Mouse (Mus musculus): Measurements from ENCODE around the gene Glg1.
"Not testable (repeated sequence)": the region's sequence is repeated elsewhere in the genome, so short reads cannot be mapped to it uniquely, and the experiment has no call there.

Gene Glg1

GRCm38 (mm10) chr8:111145460-111146012 is 113.5 kb downstream of the Glg1 start:
- DNase-seq (ENCODE audit: low spot score), result peak; percentile 89

- DNase-seq (ENCODE audit: low spot score), result not testable (repeated sequence)
Observed at GRCm38 (mm10) chr8:111144901-111145459, 114.0 kb downstream of the Glg1 start.

- DNase-seq (ENCODE audit: low spot score), result no peak
Observed at GRCm38 (mm10) chr8:111142521-111142920, 116.5 kb downstream of the Glg1 start.

GRCm38 (mm10) chr8:111130756-111131155 is 128.3 kb downstream of the Glg1 start:
- no peak for DNase-seq (ENCODE audit: low spot score)

DNA sequence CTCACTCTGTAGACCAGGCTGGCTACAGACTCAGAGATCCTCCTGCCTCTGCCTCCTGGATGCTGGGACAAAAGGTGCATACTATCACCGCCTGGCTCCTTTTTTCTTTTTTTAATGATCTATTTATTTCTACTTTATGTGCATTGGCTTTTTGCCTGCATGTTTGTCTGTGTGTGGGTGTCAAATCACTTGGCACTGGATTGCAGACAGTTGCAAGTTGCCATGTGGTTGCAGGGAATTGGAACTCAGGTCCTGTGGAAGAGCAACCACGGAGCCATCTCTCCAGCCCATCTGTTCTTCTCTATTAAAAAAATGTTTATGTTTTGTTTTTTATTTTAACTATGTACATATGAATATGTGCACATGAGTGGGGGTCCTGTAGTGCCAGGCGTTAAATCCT is 139.5 kb downstream of the Glg1 start:
- DNase-seq (ENCODE audit: low spot score), result no peak

DNA sequence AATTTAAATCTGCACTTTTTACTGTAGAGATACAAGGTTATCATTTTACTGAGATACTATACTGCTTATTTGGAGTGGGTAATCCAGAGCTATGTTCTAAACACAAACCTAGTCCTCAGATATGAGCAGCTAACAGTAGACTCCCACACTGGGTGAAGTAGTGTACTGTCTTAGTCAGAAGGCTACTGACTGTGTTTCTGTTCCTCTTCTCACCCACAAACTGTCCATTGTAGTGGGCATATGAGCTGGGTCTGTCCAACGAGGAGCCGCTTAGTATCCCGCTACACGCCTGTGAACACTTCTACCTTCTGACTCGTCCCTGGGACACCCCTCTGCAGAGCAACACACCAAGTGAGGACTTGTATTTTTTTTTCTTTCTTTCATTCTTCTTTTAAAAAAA is 144.1 kb downstream of the Glg1 start:
- no peak for DNase-seq (ENCODE audit: low spot score)
